Mouse (Mus musculus): ENCODE measurements around the gene Igtp. TPM values are rescaled to one million over a fixed set of nuclear protein-coding genes. Genes with fewer than 3 reads are reported as not detected.
"Not testable (repeated sequence)": the region's sequence is repeated elsewhere in the genome, so short reads cannot be mapped to it uniquely, and the experiment has no call there.

Gene Igtp
- polyA plus RNA-seq, 1 experiment from 2014 or later: 16.1 TPM

DNA sequence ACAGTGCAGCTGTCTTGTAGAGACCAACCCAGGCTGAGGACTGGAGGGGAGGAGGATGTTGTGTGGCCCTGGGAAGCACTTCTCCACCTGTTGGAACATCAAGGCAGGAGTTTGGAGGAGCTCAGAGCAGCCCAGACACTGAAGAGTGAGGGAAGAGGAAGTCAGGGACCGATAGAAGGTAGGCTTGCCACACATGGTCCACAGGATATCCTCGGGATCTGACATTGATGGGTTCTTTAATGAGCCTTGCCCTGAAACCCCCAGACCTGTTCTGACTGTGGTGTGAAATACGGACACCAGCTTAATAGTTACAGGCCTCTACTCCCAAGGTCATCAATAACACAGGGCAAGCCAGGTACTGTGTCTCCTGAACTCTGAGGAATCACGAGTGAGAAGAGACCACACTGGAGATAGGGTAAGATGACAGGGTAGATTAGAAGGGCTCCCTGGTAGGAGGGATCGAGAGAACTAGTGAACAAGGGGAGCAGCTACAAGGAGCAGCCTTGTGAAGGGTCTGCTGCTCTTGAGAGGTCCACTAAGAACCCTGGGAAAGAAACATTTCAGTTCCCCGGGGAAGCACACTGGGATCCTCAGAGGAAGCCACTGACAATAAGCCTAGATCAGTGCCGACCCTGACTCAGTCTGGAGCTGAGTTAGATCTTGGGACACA lies 14.5 kb downstream of the Igtp start:
- no peak for TF ChIP-seq CTCF (IDR thresholded peaks at IDR 0.05)
- in situ Hi-C loops (cut with MboI; ENCODE audit: low pct_unique_long_range_greater_than_20kb): no loop called here
- ChIA-PET POLR2A (no interaction called here), CTCF (interaction anchor here (5.6 kb wide), 1 partner anchor 11 kb away, joined by 26 read pairs; no protein-coding TSS in a partner anchor)
- DNase-seq (ENCODE audit: low read depth, low spot score) (no peak), ATAC-seq (no peak)
- H3K27me3 ChIP-seq: no peaks in the 10 kb centered on the region

- DNase-seq (ENCODE audit: low read depth, low spot score) (no peak), ATAC-seq (peak; percentile 75)
- H3K27me3 ChIP-seq: no peaks in the 10 kb centered on the region
- no peak for TF ChIP-seq CTCF (IDR thresholded peaks at IDR 0.05)
- POLR2A ChIA-PET: no interaction called here
- CTCF ChIA-PET: interaction anchor here (5.6 kb wide), 1 partner anchor 10 kb away, joined by 26 read pairs; no protein-coding TSS in a partner anchor
- in situ Hi-C loops (cut with MboI; ENCODE audit: low pct_unique_long_range_greater_than_20kb): no loop called here
Measured at GRCm38 (mm10) chr11:58214391-58215048, 15.2 kb downstream of the Igtp start.

DNA sequence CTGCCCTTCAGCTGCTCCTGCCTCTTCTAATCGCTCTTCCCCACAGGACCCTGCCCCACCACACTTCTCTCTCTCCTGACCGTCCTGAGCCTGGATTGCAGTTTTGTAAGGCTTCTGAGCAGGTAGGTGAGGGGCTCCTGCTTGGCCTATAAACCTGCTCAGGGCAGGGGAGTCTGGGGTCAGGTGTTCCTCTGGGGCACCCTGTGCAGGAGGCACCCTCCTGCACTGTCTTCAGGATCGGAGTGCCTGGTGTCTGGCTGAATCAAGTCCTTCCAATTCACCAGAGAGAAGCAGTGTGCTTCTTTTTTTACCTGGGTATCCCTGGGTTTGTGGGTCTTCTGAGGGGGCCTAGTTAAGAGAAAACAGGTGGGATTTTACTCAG lies 15.7 kb downstream of the Igtp start:
- in situ Hi-C loops (cut with MboI; ENCODE audit: low pct_unique_long_range_greater_than_20kb); ATAC-seq; H3K27me3 ChIP-seq; DNase-seq (ENCODE audit: low read depth, low spot score); POLR2A ChIA-PET: not testable (repeated sequence)
- CTCF ChIA-PET: interaction anchor here (5.6 kb wide), 1 partner anchor 10 kb away, joined by 26 read pairs; no protein-coding TSS in a partner anchor

GRCm38 (mm10) chr11:58215814-58216213 lies 16.5 kb downstream of the Igtp start:
- ATAC-seq (no peak), DNase-seq (ENCODE audit: low read depth, low spot score) (no peak)
- POLR2A ChIA-PET: no interaction called here
- in situ Hi-C loops (cut with MboI; ENCODE audit: low pct_unique_long_range_greater_than_20kb): no loop called here
- TF ChIP-seq CTCF (IDR thresholded peaks at IDR 0.05): no peak
- H3K27me3 ChIP-seq: no peaks in the 10 kb centered on the region
- CTCF ChIA-PET: interaction anchor here (5.6 kb wide), 1 partner anchor 9 kb away, joined by 26 read pairs; no protein-coding TSS in a partner anchor

- TF ChIP-seq CTCF (IDR thresholded peaks at IDR 0.05): no peak
- ATAC-seq (no peak), DNase-seq (ENCODE audit: low read depth, low spot score) (no peak)
- in situ Hi-C loops (cut with MboI; ENCODE audit: low pct_unique_long_range_greater_than_20kb): no loop called here
- CTCF ChIA-PET: interaction anchor here (5.6 kb wide), 1 partner anchor 8 kb away, joined by 26 read pairs; no protein-coding TSS in a partner anchor
- POLR2A ChIA-PET: interaction anchor here (1.0 kb wide), 1 partner anchor 41 kb away, joined by 4 read pairs; no protein-coding TSS in a partner anchor
- H3K27me3 ChIP-seq: no peaks in the 10 kb centered on the region
Measured at GRCm38 (mm10) chr11:58216823-58217222, 17.5 kb downstream of the Igtp start.

- POLR2A ChIA-PET: interaction anchor here (0.6 kb wide), 1 partner anchor 14 kb away, joined by 5 read pairs; no protein-coding TSS in a partner anchor
Measured at GRCm38 (mm10) chr11:58223751-58224150, 24.4 kb downstream of the Igtp start.

DNA sequence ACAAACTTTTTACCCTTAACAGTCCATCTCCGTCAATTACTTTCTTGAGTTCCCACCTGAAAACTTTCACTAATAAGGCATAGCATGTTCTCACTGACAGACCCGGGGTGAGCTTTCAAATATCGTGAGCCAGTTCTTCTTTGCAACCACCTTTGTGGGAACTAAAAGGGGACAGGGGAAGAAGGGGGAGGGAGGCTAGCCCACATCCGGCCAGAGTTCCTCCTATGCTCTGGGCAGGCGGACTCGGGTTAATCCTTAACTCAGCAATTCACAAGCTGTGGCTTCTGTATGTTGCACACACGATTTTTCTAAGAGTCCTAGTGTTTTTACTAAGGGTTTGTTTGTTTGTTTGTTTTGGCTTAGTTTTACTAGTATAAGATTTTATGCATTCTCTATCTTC lies 25.0 kb downstream of the Igtp start:
- ATAC-seq (no peak), DNase-seq (ENCODE audit: low read depth, low spot score) (no peak)
- no peaks in the 10 kb centered on the region for H3K27me3 ChIP-seq
- ChIA-PET POLR2A (interaction anchor here (0.6 kb wide), 1 partner anchor 14 kb away, joined by 5 read pairs; no protein-coding TSS in a partner anchor), CTCF (interaction anchor here (1.3 to 3.1 kb wide), 5 partner anchors 10 to 46 kb away, joined by 5 to 26 read pairs (median 7); no protein-coding TSS in a partner anchor)
- in situ Hi-C loops (cut with MboI; ENCODE audit: low pct_unique_long_range_greater_than_20kb): loop anchor here (5.0 kb wide), 1 partner anchor 37 kb away; no protein-coding TSS in a partner anchor
- no peak for TF ChIP-seq CTCF (IDR thresholded peaks at IDR 0.05)

More at GRCm38 (mm10) chr11:58223751-58224150, 24.4 kb downstream of the Igtp start:
- TF ChIP-seq CTCF (IDR thresholded peaks at IDR 0.05): no peak
- DNase-seq (ENCODE audit: low read depth, low spot score) (no peak), ATAC-seq (no peak)
- H3K27me3 ChIP-seq: no peaks in the 10 kb centered on the region
- in situ Hi-C loops (cut with MboI; ENCODE audit: low pct_unique_long_range_greater_than_20kb): loop anchor here (5.0 kb wide), 1 partner anchor 36 kb away; no protein-coding TSS in a partner anchor
- CTCF ChIA-PET: interaction anchor here (1.4 to 3.1 kb wide), 2 partner anchors 9 to 45 kb away, joined by 3 to 26 read pairs; no protein-coding TSS in a partner anchor

DNA sequence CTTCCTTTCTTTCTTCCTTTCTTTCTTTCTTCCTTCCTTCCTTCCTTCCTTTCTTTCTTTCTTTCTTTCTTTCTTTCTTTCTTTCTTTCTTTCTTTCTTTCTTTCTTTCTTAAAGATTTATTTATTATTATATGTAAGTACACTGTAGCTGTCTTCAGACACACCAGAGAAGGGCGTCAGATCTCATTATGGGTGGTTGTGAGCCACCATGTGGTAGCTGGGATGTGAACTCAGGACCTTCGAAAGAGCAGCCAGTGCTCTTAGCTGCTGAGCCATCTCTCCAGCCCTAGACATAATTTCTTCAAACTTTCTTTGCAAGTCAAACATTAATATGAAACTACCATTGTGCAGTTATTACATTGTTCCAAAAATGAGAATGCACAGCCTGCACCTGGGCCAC lies 25.5 kb downstream of the Igtp start:
- ChIA-PET CTCF (interaction anchor here (0.8 to 3.1 kb wide), 10 partner anchors 10 to 377 kb away, joined by 3 to 26 read pairs (median 5); partner anchors contain the start of genes Sh3bp5l and Zfp672), POLR2A (interaction anchor here (0.7 kb wide), 1 partner anchor 46 kb away, joined by 6 read pairs; no protein-coding TSS in a partner anchor)
- in situ Hi-C loops (cut with MboI; ENCODE audit: low pct_unique_long_range_greater_than_20kb): loop anchor here (5.0 kb wide), 1 partner anchor 38 kb away; no protein-coding TSS in a partner anchor
- ATAC-seq; H3K27me3 ChIP-seq; DNase-seq (ENCODE audit: low read depth, low spot score): not testable (repeated sequence)

GRCm38 (mm10) chr11:58225655-58226054 lies 26.3 kb downstream of the Igtp start:
- in situ Hi-C loops (cut with MboI; ENCODE audit: low pct_unique_long_range_greater_than_20kb): no loop called here
- peak; percentile 71 for ATAC-seq
- no peak for DNase-seq (ENCODE audit: low read depth, low spot score)
- H3K27me3 ChIP-seq: no peaks in the 10 kb centered on the region
- TF ChIP-seq CTCF (IDR thresholded peaks at IDR 0.05): peak; percentile 94
- POLR2A ChIA-PET: no interaction called here
- CTCF ChIA-PET: interaction anchor here (0.7 to 3.1 kb wide), 10 partner anchors 11 to 376 kb away, joined by 3 to 26 read pairs (median 4); partner anchors contain the start of genes Sh3bp5l and Zfp672

- ChIA-PET CTCF (no interaction called here), POLR2A (no interaction called here)
- no peaks in the 10 kb centered on the region for H3K27me3 ChIP-seq
- TF ChIP-seq CTCF (IDR thresholded peaks at IDR 0.05): no peak
- DNase-seq (ENCODE audit: low read depth, low spot score) (no peak), ATAC-seq (no peak)
- in situ Hi-C loops (cut with MboI; ENCODE audit: low pct_unique_long_range_greater_than_20kb): no loop called here
Measured at GRCm38 (mm10) chr11:58226425-58226824, 27.1 kb downstream of the Igtp start.

DNA sequence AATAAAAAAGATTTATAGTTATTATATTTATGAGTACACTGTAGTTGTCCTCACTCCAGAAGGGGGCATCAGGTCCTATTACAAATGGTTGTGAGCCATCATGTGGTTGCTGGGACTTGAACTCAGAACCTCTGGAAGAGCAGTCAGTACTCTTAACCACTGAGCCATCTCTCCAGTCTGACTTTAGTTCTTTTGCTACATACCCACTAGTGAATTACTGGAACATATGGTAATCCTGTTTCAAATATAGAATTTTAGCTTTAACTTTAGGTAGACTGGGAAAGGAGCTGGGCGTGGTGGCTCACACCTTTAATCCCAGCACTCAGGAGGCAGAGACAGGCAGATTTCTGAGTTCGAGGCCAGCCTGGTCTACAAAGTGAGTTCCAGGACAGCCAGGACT lies 28.7 kb downstream of the Igtp start:
- POLR2A ChIA-PET; in situ Hi-C loops (cut with MboI; ENCODE audit: low pct_unique_long_range_greater_than_20kb); H3K27me3 ChIP-seq; DNase-seq (ENCODE audit: low read depth, low spot score); ATAC-seq; CTCF ChIA-PET: not testable (repeated sequence)

Measured in Patski (cell line).